Mouse (Mus musculus) left cerebral cortex, postnatal 36 days (tissue): ENCODE results near the gene Grcc10. TPM values are rescaled to one million over a fixed set of nuclear protein-coding genes. Genes with fewer than 3 reads are reported as not detected.

Experiments used
- DNase-seq, 2 experiments: peaks; one replicate each; pipeline ENCODE4 v3.0.0; 2021 to 2022; ENCODE audit warnings: low spot score in 2 of 2, mixed read lengths in 1 of 2
- intact Hi-C: fragments of 180-260 bp; cut with DNase I; formaldehyde crosslinking; loops from one replicate; pipeline ENCODE4 v1.15.1; 2025
- total RNA-seq, 2 experiments: library from RNA; stranded (reverse); gene quantifications; 2 replicates each; pipeline ENCODE4 v1.2.3; 2021

Gene Grcc10
- total RNA-seq, result 100 to 1,000 TPM; 285 to 313 TPM

- peak; percentile 88 to 90 for DNase-seq
- intact Hi-C loops, result loop anchor here (1.0 to 2.0 kb wide), 3 partner anchors 16 to 78 kb away; partner anchors contain the start of genes Atn1, Emg1, Gm45234 and Lpcat3
These were observed at the start of gene Grcc10 for GRCm38 (mm10) chr6:124740888-124741761. Gene Grcc10 (minus strand): TSS chr6:124741374.

GRCm38 (mm10) chr6:124790121-124790520 lies 48.9 kb upstream of the Grcc10 start:
- intact Hi-C loops, result no loop called here
- DNase-seq, result no peak

- intact Hi-C loops, result no loop called here
- DNase-seq, result no peak
These were observed 48.3 kb upstream of the Grcc10 start for GRCm38 (mm10) chr6:124789519-124789918.

- DNase-seq, result no peak
- intact Hi-C loops, result no loop called here
These were observed 46.5 kb upstream of the Grcc10 start for GRCm38 (mm10) chr6:124787722-124788121.

GRCm38 (mm10) chr6:124786756-124787420 lies 45.7 kb upstream of the Grcc10 start:
- intact Hi-C loops, result no loop called here
- DNase-seq, result no peak

- intact Hi-C loops, result no loop called here
- no peak for DNase-seq
These were observed 41.3 kb upstream of the Grcc10 start for GRCm38 (mm10) chr6:124782436-124782835.

- no peak for DNase-seq
- intact Hi-C loops, result no loop called here
These were observed 39.7 kb upstream of the Grcc10 start for GRCm38 (mm10) chr6:124780917-124781316.

- intact Hi-C loops, result no loop called here
- no peak for DNase-seq
These were observed 38.8 kb upstream of the Grcc10 start for GRCm38 (mm10) chr6:124779984-124780416.

- intact Hi-C loops, result no loop called here
- no peak for DNase-seq
These were observed 38.2 kb upstream of the Grcc10 start, which contains the start of gene Lrrc23 for GRCm38 (mm10) chr6:124779222-124779983. Gene Lrrc23 (minus strand): TSS chr6:124779727.

GRCm38 (mm10) chr6:124770511-124770910 lies 29.3 kb upstream of the Grcc10 start:
- intact Hi-C loops, result no loop called here
- DNase-seq, result no peak

GRCm38 (mm10) chr6:124770013-124770412 lies 28.8 kb upstream of the Grcc10 start:
- DNase-seq, result no peak
- intact Hi-C loops, result no loop called here

- intact Hi-C loops, result loop anchor here (2.0 to 5.0 kb wide), 3 partner anchors 36 to 93 kb away; partner anchors contain the start of gene Gpr162
- peak; percentile 71 to 83 for DNase-seq
These were observed 28.1 kb upstream of the Grcc10 start, which contains the start of gene Eno2 for GRCm38 (mm10) chr6:124769101-124769765. Gene Eno2 (minus strand): TSS chr6:124769673.

- no peak for DNase-seq
- intact Hi-C loops, result loop anchor here (2.0 to 5.0 kb wide), 3 partner anchors 36 to 94 kb away; partner anchors contain the start of gene Gpr162
These were observed 27.5 kb upstream of the Grcc10 start for GRCm38 (mm10) chr6:124768704-124769044.

- intact Hi-C loops, result loop anchor here (2.0 to 5.0 kb wide), 3 partner anchors 37 to 94 kb away; partner anchors contain the start of gene Gpr162
- DNase-seq, result peak in 1 of 2 experiments; percentile 65
These were observed 26.9 kb upstream of the Grcc10 start for GRCm38 (mm10) chr6:124767920-124768703.

- no peak for DNase-seq
- intact Hi-C loops, result loop anchor here (5.0 kb wide), 1 partner anchor 95 kb away; the partner anchor contains the start of gene Gpr162
These were observed 26.4 kb upstream of the Grcc10 start for GRCm38 (mm10) chr6:124767536-124767919.

GRCm38 (mm10) chr6:124765951-124766350 lies 24.8 kb upstream of the Grcc10 start:
- intact Hi-C loops, result loop anchor here (5.0 kb wide), 1 partner anchor 96 kb away; the partner anchor contains the start of gene Gpr162
- no peak for DNase-seq

GRCm38 (mm10) chr6:124759259-124759658 lies 18.1 kb upstream of the Grcc10 start:
- peak; percentile 78 to 79 for DNase-seq
- intact Hi-C loops, result loop anchor here (1.0 kb wide), 1 partner anchor 97 kb away; no protein-coding TSS in a partner anchor

- DNase-seq, result no peak
- intact Hi-C loops, result loop anchor here (1.0 kb wide), 1 partner anchor 97 kb away; no protein-coding TSS in a partner anchor
These were observed 17.7 kb upstream of the Grcc10 start for GRCm38 (mm10) chr6:124758849-124759232.
